Mouse (Mus musculus) cerebellum, adult 2 months (tissue): ENCODE results near the gene Cryzl2.

Experiments used
- CTCF ChIP-seq: fragments of 200-500 bp; IDR thresholded peaks from 2 replicates; pipeline ENCODE4 v1.5.1; 2011; ENCODE audit warnings: low read depth, mild to moderate bottlenecking, control low read depth, low read length, moderate library complexity, borderline replicate concordance; ENCODE audit not compliant: insufficient read depth
- POLR2A ChIP-seq: fragments of 200-500 bp; IDR thresholded peaks from 2 replicates; pipeline ENCODE4 v1.6.1; 2011; ENCODE audit warnings: low read length, control low read depth, borderline replicate concordance; ENCODE audit not compliant: insufficient read depth

DNA sequence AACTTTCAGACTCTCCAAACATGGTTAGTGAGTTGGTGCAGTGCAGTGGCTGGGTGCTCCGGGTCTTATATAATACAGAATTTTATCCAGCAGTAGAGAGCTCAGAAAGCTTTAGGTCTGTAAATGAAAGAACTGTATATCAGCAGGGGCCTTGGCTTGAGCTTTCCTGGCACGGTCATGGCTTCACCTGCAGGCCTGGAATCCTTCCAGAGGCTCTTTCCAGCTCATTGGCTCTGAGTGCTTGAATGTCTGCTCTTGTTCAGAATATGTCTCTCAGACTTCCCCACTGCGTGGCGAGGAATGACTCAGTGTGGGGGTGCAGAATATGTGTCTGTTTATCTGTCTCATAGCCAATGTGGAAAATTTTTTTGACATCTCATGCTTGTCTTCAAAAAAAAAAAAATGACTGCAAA is 59.7 kb downstream of the Cryzl2 start:
- no peak for TF ChIP-seq CTCF
- TF ChIP-seq POLR2A, result no peak
